Comparison of ENCODE assay signal across 17 mouse cellular contexts in the genomic region with DNA sequence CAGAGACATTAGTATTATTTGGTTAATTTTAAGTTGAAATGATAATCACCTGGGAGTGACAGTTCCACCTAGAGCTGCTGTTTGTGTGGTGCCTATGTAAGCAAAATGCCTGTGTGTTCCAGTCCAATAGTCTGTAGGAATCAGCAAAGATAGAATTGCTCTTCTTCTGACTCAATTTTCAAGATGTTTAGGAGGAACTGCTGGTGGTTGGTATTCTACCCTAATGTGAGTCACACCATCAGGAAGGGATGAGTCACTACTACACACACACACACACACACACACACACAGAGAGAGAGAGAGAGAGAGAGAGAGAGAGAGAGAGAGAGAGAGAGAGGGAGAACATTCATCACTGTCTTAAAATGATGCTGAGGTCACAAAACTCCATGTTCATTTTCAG.
DNase-seq lines count a peak whose midpoint lies in the region; ATAC-seq lines count a peak whose summit lies in the region.
"Had no signal": no experiment of that assay in that cellular context is flagged by ENCODE, and none has a peak within 500 bp of the region (broad histone marks: within the 10 kb centered on the region; RNA-seq: fewer than 3 reads in every experiment).

No protein-coding gene starts in this region.

- DNase-seq in frontal cortex, postnatal 25 days (ENCODE audit: low spot score in 2 of 2), result no peak
- DNase-seq in left cerebral cortex, postnatal 14 days (ENCODE audit: low spot score in 2 of 2), result peak; percentile 3 to 8
- no peak for DNase-seq in left cerebral cortex, postnatal 4 days
- DNase-seq in 3T3-L1 (ENCODE audit: low read depth, low spot score), result peak; percentile 35
- DNase-seq in telencephalon, adult 2 months (ENCODE audit: low read depth, low spot score), result peak; percentile 26
- DNase-seq in cerebellum, adult 9-10 months, result no peak
- DNase-seq: adrenal gland, adult 8-10 months; adrenal gland, postnatal 36 days; cerebellum, adult 11 months; cerebellum, adult 8-10 months; cerebellum, postnatal 25 days; gastrocnemius, postnatal 14 days; heart, adult 2 months; heart, postnatal 14 days had no signal

- intact Hi-C loops in left cerebral cortex, postnatal 14 days (cut with DNase I), result no loop called here
- intact Hi-C loops in left cerebral cortex, postnatal 4 days (cut with DNase I), result no loop called here

- peak; percentile 76 for ATAC-seq in frontal cortex, adult (ENCODE audit: low TSS enrichment)
- ATAC-seq: forebrain, embryonic 16.5 days; hindbrain, postnatal 0 days had no signal

Comparison
In these comparisons a context has a peak if more than half of its experiments do, and no peak if none do; other contexts are left out.
1. DNase-seq: peak in left cerebral cortex, postnatal 14 days (2 of 2), 3T3-L1 (single experiment) and telencephalon, adult 2 months (single experiment); none in frontal cortex, postnatal 25 days (0 of 2), left cerebral cortex, postnatal 4 days (single experiment) and cerebellum, adult 9-10 months (single experiment).